Mouse (Mus musculus) thymus, adult 2 months (tissue): ENCODE data around the gene Cacnb4.

Experiments used
- CTCF ChIP-seq: fragments of 200-500 bp; IDR thresholded peaks from 2 replicates; pipeline ENCODE4 v1.5.1; 2012; ENCODE audit warnings: mild to moderate bottlenecking, control low read depth, low read length, moderate library complexity, borderline replicate concordance; ENCODE audit not compliant: control insufficient read depth, poor library complexity, insufficient read depth; ENCODE audit errors: extremely low read depth
- POLR2A ChIP-seq: fragments of 200-500 bp; IDR thresholded peaks from 2 replicates; pipeline ENCODE4 v1.6.1; 2012; ENCODE audit warnings: mild to moderate bottlenecking, low read length, control low read depth, moderate library complexity; ENCODE audit not compliant: control insufficient read depth, poor library complexity, insufficient read depth; ENCODE audit errors: extremely low read depth

DNA sequence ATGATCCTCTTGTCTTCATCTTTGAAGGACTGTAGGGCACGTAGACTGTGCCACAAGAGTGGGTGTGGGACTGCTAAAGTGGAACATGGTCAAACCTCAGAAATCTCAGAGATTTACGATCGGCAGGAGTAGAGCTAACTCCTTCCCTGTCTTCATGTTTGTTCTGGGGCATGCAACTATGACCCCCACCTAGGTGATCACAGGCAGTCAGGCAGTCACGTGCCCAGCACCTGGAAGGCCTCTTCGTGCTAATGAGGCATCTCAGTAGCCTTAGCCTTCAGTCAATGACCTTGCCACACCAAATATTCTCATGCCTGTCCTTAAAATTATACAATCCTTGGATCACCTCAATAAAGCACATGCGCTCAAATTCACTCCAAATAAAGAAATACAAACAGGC is 50.9 kb downstream of the Cacnb4 start:
- no peak for TF ChIP-seq CTCF
- TF ChIP-seq POLR2A = no peak
